Mouse (Mus musculus): Measurements from ENCODE around the gene Ptch1.

The Ptch1 gene

GRCm38 (mm10) chr13:63563781-63564625, 9.4 kb downstream of the Ptch1 start:
- DNase-seq (ENCODE audit: low read depth, low spot score) = no peak

- DNase-seq (ENCODE audit: low read depth, low spot score) = no peak
Measured at GRCm38 (mm10) chr13:63562972-63563780, 10.2 kb downstream of the Ptch1 start.

GRCm38 (mm10) chr13:63562141-63562971, 11.0 kb downstream of the Ptch1 start:
- DNase-seq (ENCODE audit: low read depth, low spot score) = no peak

- DNase-seq (ENCODE audit: low read depth, low spot score) = no peak
Measured at GRCm38 (mm10) chr13:63558297-63558890, 15.0 kb downstream of the Ptch1 start.

GRCm38 (mm10) chr13:63556431-63556830, 17.0 kb downstream of the Ptch1 start:
- no peak for DNase-seq (ENCODE audit: low read depth, low spot score)

GRCm38 (mm10) chr13:63555885-63556284, 17.5 kb downstream of the Ptch1 start:
- DNase-seq (ENCODE audit: low read depth, low spot score) = no peak

GRCm38 (mm10) chr13:63554569-63554968, 18.8 kb downstream of the Ptch1 start:
- no peak for DNase-seq (ENCODE audit: low read depth, low spot score)

- no peak for DNase-seq (ENCODE audit: low read depth, low spot score)
Measured at GRCm38 (mm10) chr13:63553436-63553835, 20.0 kb downstream of the Ptch1 start.

GRCm38 (mm10) chr13:63552291-63552932, 21.0 kb downstream of the Ptch1 start:
- no peak for DNase-seq (ENCODE audit: low read depth, low spot score)

- DNase-seq (ENCODE audit: low read depth, low spot score) = no peak
Measured at GRCm38 (mm10) chr13:63551552-63552290, 21.7 kb downstream of the Ptch1 start.

GRCm38 (mm10) chr13:63550367-63550766, 23.0 kb downstream of the Ptch1 start:
- no peak for DNase-seq (ENCODE audit: low read depth, low spot score)

GRCm38 (mm10) chr13:63549210-63549609, 24.2 kb downstream of the Ptch1 start:
- no peak for DNase-seq (ENCODE audit: low read depth, low spot score)

- DNase-seq (ENCODE audit: low read depth, low spot score) = no peak
Measured at GRCm38 (mm10) chr13:63548571-63548970, 24.8 kb downstream of the Ptch1 start.

- no peak for DNase-seq (ENCODE audit: low read depth, low spot score)
Measured at GRCm38 (mm10) chr13:63545291-63545690, 28.1 kb downstream of the Ptch1 start.

GRCm38 (mm10) chr13:63544967-63545253, 28.5 kb downstream of the Ptch1 start:
- no peak for DNase-seq (ENCODE audit: low read depth, low spot score)

- no peak for DNase-seq (ENCODE audit: low read depth, low spot score)
Measured at GRCm38 (mm10) chr13:63544119-63544966, 29.1 kb downstream of the Ptch1 start.

- DNase-seq (ENCODE audit: low read depth, low spot score) = no peak
Measured at GRCm38 (mm10) chr13:63543459-63543858, 29.9 kb downstream of the Ptch1 start.

- DNase-seq (ENCODE audit: low read depth, low spot score) = no peak
Measured at GRCm38 (mm10) chr13:63542796-63543384, 30.5 kb downstream of the Ptch1 start.

GRCm38 (mm10) chr13:63541510-63541909, 31.9 kb downstream of the Ptch1 start:
- no peak for DNase-seq (ENCODE audit: low read depth, low spot score)

Data from WW6 (cell line).